Mouse (Mus musculus): ENCODE data around the gene Disc1. TPM values are rescaled to one million over a fixed set of nuclear protein-coding genes. Genes with fewer than 3 reads are reported as not detected.

The Disc1 gene
- polyA plus RNA-seq, 1 experiment from 2014 or later: 3.8 TPM

DNA sequence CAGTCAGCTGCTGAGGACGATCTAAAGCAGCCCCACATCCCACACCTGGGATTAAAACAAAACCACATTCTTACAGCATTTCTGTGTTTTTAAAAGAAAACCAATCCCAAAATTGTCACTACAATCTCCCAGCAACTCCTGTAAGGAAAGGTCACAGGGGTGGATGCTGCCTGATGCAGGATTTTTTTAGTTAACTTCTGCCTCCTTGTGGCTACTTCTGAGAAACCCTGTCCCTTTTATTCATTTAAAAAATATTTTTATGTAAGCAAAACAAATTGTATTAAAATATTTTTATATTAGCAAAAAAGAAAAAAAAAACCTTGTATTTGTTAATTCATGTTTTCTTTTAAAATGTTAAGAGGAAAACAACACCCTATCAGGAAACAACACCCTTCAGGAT is 8.2 kb upstream of the Disc1 start:
- Histone ChIP-seq H3K4me2 (no peak overlapping the region), H3K4me1 (ENCODE audit: insufficient read depth) (no peaks in the 10 kb centered on the region), H3K36me3 (ENCODE audit: insufficient read depth) (no peaks in the 10 kb centered on the region), H3K9me3 (ENCODE audit: low read depth, low read length) (no peaks in the 10 kb centered on the region), H3K9ac (no peak overlapping the region), H3K27ac (ENCODE audit: low read depth) (no peak overlapping the region), H3K27me3 (ENCODE audit: insufficient read depth, low read length) (no peaks in the 10 kb centered on the region), H3K4me3 (ENCODE audit: low read depth, low read length) (no peak overlapping the region)
- ATAC-seq (ENCODE audit: insufficient read depth) (no peak), DNase-seq (no peak)
- 87% methylated on average over 1 of the region's 1 CpGs for whole genome bisulfite sequencing
- TF ChIP-seq CTCF (IDR thresholded peaks at IDR 0.05; ENCODE audit: low read depth): no peak

DNA sequence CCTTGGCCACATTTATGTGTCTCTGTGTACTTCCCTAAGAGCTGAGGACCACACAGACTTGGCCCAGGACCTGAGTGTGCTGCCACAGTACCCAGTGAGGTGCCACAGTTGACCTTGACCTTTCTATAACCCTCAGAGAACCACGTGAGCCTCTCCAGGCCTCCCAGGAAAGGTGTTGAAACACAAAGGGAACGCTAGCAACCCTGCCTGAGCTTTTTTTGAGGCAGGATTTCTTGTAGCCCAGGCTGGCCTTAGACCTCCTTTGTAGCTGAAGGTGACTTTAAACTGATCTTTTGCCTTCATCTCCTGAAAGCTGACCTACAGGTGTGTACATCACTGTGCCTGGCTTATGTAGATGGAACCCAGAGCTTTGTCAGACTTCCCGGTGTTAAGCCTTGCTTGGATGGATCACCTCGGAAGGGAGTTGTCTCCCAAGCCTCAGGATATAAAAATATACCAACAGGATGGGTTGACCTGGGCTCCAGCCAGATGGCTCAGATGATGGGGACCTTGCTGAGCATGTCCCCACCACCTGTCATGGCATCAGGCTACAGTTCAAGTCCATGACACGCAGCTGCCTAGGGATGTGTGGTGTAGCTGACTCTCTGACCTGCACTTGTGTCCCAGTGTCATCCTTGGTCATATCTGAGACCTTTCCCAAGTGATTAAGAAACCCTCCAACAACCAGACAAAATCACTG is 4.8 kb upstream of the Disc1 start:
- no peak for TF ChIP-seq CTCF (IDR thresholded peaks at IDR 0.05; ENCODE audit: low read depth)
- WGBS: 57% methylated on average over 5 of the region's 5 CpGs
- Histone ChIP-seq H3K9ac (no peak overlapping the region), H3K36me3 (ENCODE audit: insufficient read depth) (no peaks in the 10 kb centered on the region), H3K4me3 (ENCODE audit: low read depth, low read length) (no peak overlapping the region), H3K27ac (ENCODE audit: low read depth) (no peak overlapping the region), H3K4me2 (no peak overlapping the region), H3K4me1 (ENCODE audit: insufficient read depth) (no peaks in the 10 kb centered on the region), H3K9me3 (ENCODE audit: low read depth, low read length) (no peaks in the 10 kb centered on the region), H3K27me3 (ENCODE audit: insufficient read depth, low read length) (no peaks in the 10 kb centered on the region)
- ATAC-seq (ENCODE audit: insufficient read depth) (no peak), DNase-seq (no peak)

DNA sequence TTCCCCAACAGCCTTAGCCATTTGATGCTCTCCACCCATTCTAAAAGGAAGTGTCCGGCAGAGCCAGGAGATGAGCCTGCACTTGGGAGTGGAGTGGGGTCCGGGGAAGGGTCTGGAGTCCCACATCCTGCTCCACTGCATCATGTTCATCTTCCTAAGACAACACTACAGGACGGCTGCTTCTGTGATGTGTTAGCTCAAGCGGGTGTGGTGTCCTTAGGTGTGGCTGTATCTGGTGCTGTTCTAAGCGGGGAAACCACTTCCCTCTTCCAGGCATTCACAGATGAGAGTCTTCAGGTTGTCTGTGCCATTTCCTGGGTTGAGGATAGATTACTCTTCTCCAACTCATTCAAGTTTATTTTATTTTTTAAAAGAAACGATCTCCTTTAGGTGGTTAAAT is 4.2 kb upstream of the Disc1 start:
- ATAC-seq (ENCODE audit: insufficient read depth): no peak
- H3K27me3 ChIP-seq (ENCODE audit: insufficient read depth, low read length): peaks cover under 1% of the 10 kb centered on the region; the same call in 1 of the 2 replicates
- no peak for TF ChIP-seq CTCF (IDR thresholded peaks at IDR 0.05; ENCODE audit: low read depth)
- 58% methylated on average over 6 of the region's 6 CpGs for WGBS
- DNase-seq: no peak
- no peak overlapping the region for H3K4me2 ChIP-seq
- H3K9me3 ChIP-seq (ENCODE audit: low read depth, low read length): no peaks in the 10 kb centered on the region
- H3K36me3 ChIP-seq (ENCODE audit: insufficient read depth): no peaks in the 10 kb centered on the region
- H3K9ac ChIP-seq: no peak overlapping the region
- no peak overlapping the region for H3K4me3 ChIP-seq (ENCODE audit: low read depth, low read length)
- H3K27ac ChIP-seq (ENCODE audit: low read depth): no peak overlapping the region
- H3K4me1 ChIP-seq (ENCODE audit: insufficient read depth): no peaks in the 10 kb centered on the region

DNA sequence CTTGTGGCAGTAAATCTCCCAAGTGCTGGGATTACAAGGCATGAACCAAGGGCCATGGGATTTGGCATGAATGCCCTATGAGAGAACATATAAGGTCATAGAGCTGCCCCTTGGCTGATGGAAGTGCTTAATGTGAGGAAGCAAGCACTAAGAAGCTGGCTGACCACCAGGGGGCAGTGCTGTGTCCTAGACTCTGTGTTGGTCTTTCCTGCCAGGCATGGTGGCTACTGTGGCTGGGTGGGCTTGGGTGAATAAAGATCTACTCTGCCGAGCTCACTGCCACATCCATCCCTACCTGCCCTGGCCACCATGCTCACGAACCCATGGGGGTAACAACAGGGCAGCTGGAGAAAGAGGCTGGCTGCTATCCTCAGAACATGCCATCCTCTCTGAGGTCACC is 2.0 kb upstream of the Disc1 start:
- 40% methylated on average over 2 of the region's 2 CpGs for WGBS
- Histone ChIP-seq H3K36me3 (ENCODE audit: insufficient read depth) (no peaks in the 10 kb centered on the region), H3K4me1 (ENCODE audit: insufficient read depth) (no peaks in the 10 kb centered on the region), H3K9me3 (ENCODE audit: low read depth, low read length) (no peaks in the 10 kb centered on the region), H3K4me2 (no peak overlapping the region), H3K27ac (ENCODE audit: low read depth) (no peak overlapping the region), H3K9ac (no peak overlapping the region), H3K4me3 (ENCODE audit: low read depth, low read length) (no peak overlapping the region), H3K27me3 (ENCODE audit: insufficient read depth, low read length) (peaks cover 10% of the 10 kb centered on the region)
- DNase-seq (peak; percentile 89), ATAC-seq (ENCODE audit: insufficient read depth) (0 out of 2 replicates have a peak, but pooled peaks have one; percentile 23)
- TF ChIP-seq CTCF (IDR thresholded peaks at IDR 0.05; ENCODE audit: low read depth): peak; percentile 89

DNA sequence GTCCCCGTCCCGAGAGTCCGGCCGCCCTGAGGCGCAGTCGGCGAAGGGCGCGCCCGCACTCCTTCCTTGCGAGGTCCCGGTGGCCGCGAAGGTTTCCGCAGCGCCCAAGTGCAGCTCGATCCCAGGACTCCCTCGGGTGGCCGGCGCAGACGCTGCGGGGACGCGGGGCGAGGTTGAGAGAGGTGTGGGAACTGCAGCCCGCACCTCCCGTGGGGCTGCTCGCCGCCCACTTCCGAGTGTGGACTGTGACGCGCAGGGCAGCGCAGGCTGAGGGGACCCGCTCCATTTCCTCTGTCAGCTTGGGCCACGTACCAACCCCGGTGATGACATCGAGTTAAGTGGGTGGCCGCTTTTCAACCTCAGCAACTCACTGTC is 428 bp downstream of the Disc1 start:
- peak overlapping the region; percentile 86 for H3K27ac ChIP-seq (ENCODE audit: low read depth)
- DNase-seq: peak; percentile 75
- WGBS: under 1% methylated on average over 38 of the region's 38 CpGs

DNA sequence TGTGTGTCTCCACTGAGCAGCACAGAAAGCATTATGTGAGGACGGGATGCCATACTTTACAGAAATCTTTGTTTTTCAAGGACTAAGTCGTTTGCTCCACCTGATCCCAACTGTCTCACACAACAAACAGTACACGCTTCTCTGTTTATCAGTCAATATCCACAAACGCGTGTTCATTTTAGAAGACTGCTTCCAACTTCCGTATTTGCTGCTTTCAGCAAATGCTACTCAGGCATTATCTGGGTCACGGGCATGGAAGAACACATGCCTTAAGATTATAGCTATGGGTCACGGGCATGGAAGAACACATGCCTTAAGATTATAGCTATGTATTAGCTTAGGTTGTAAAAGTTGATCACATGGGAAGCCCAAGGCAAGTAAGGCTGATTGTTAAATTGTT is 6.9 kb downstream of the Disc1 start:
- no peak for TF ChIP-seq CTCF (IDR thresholded peaks at IDR 0.05; ENCODE audit: low read depth)
- H3K27ac ChIP-seq (ENCODE audit: low read depth): no peak overlapping the region
- H3K4me2 ChIP-seq: no peak overlapping the region
- WGBS: 77% methylated on average over 8 of the region's 8 CpGs
- H3K9ac ChIP-seq: no peak overlapping the region
- H3K9me3 ChIP-seq (ENCODE audit: low read depth, low read length): no peaks in the 10 kb centered on the region
- H3K4me1 ChIP-seq (ENCODE audit: insufficient read depth): no peaks in the 10 kb centered on the region
- DNase-seq: no peak
- no peaks in the 10 kb centered on the region for H3K36me3 ChIP-seq (ENCODE audit: insufficient read depth)
- H3K27me3 ChIP-seq (ENCODE audit: insufficient read depth, low read length): no peaks in the 10 kb centered on the region
- no peak overlapping the region for H3K4me3 ChIP-seq (ENCODE audit: low read depth, low read length)
- ATAC-seq (ENCODE audit: insufficient read depth): no peak

More for the DNA sequence above, 428 bp downstream of the Disc1 start:
- H3K4me1 ChIP-seq (ENCODE audit: insufficient read depth): no peaks in the 10 kb centered on the region
- H3K9ac ChIP-seq: peak overlapping the region; percentile 76
- peak overlapping the region; percentile 70 for H3K4me3 ChIP-seq (ENCODE audit: low read depth, low read length)
- peak overlapping the region; percentile 93 for H3K4me2 ChIP-seq
- H3K27me3 ChIP-seq (ENCODE audit: insufficient read depth, low read length): peaks cover 10% of the 10 kb centered on the region
- ATAC-seq (ENCODE audit: insufficient read depth): peak; percentile 65
- no peak; the same call in 1 of the 2 replicates for TF ChIP-seq CTCF (IDR thresholded peaks at IDR 0.05; ENCODE audit: low read depth)
- no peaks in the 10 kb centered on the region for H3K9me3 ChIP-seq (ENCODE audit: low read depth, low read length)
- H3K36me3 ChIP-seq (ENCODE audit: insufficient read depth): no peaks in the 10 kb centered on the region

DNA sequence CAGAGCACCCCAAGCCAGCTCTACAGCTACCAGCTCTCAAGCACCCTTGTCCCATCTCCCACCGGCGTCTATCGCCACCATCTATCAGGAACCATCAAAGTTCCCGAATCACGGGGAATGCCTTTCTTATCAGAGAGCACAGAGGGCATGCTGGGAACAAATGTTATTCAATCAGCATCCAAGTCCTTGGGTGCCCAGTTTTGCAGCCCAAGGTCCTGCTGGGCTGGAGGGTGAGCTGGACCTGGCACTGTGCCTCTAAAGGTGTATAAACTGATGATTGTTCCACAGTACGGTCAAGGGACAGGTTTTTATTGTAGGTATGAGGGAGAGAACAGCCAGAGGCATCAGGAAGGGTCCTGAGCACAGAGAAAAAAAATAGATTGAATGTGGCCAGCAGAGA is 11.6 kb downstream of the Disc1 start:
- WGBS: 55% methylated on average over 6 of the region's 6 CpGs
- no peak for DNase-seq
- Histone ChIP-seq H3K4me3 (ENCODE audit: low read depth, low read length) (no peak overlapping the region), H3K9ac (no peak overlapping the region), H3K27ac (ENCODE audit: low read depth) (no peak overlapping the region), H3K4me1 (ENCODE audit: insufficient read depth) (no peaks in the 10 kb centered on the region), H3K9me3 (ENCODE audit: low read depth, low read length) (no peaks in the 10 kb centered on the region), H3K27me3 (ENCODE audit: insufficient read depth, low read length) (no peaks in the 10 kb centered on the region), H3K36me3 (ENCODE audit: insufficient read depth) (no peaks in the 10 kb centered on the region), H3K4me2 (no peak overlapping the region)
- no peak for ATAC-seq (ENCODE audit: insufficient read depth)
- no peak for TF ChIP-seq CTCF (IDR thresholded peaks at IDR 0.05; ENCODE audit: low read depth)
